Mouse (Mus musculus) thymus, adult 2 months (tissue): ENCODE measurements around the gene Plxnb1.

ENCODE experiments used
- CTCF ChIP-seq: fragments of 200-500 bp; IDR thresholded peaks from 2 replicates; pipeline ENCODE4 v1.5.1; 2012; ENCODE audit warnings: mild to moderate bottlenecking, control low read depth, low read length, moderate library complexity, borderline replicate concordance; ENCODE audit not compliant: control insufficient read depth, poor library complexity, insufficient read depth; ENCODE audit errors: extremely low read depth
- POLR2A ChIP-seq: fragments of 200-500 bp; IDR thresholded peaks from 2 replicates; pipeline ENCODE4 v1.6.1; 2012; ENCODE audit warnings: mild to moderate bottlenecking, low read length, control low read depth, moderate library complexity; ENCODE audit not compliant: control insufficient read depth, poor library complexity, insufficient read depth; ENCODE audit errors: extremely low read depth

GRCm38 (mm10) chr9:109092799-109093198, 2.4 kb upstream of the Plxnb1 start:
- TF ChIP-seq POLR2A: no peak
- no peak for TF ChIP-seq CTCF
